Mouse (Mus musculus) stomach, postnatal 0 days (tissue): Measurements from ENCODE around the gene Trabd2b. TPM values are rescaled to one million over a fixed set of nuclear protein-coding genes. Genes with fewer than 3 reads are reported as not detected.

Experiments used
- ATAC-seq: fragments of 200-750 bp; cut with Nextera tagmentation; 2 replicates; pipeline ENCODE4 v1.8.0; 2017; ENCODE audit not compliant: low FRiP score, low TSS enrichment
- DNase-seq: peaks from one replicate; pipeline ENCODE4 v3.0.0-alpha.2; 2016; ENCODE audit warnings: low spot score
- H3K27ac ChIP-seq: fragments of 300-500 bp; sonication (generic); replicated peaks from 2 replicates; pipeline ENCODE4 v1.5.1; 2014; ENCODE audit warnings: mild to moderate bottlenecking, control low read depth
- H3K27me3 ChIP-seq: fragments of 300-500 bp; sonication (generic); 2 replicates; pipeline ENCODE4 v1.6.1; 2014; ENCODE audit warnings: low read length; ENCODE audit not compliant: control insufficient read depth, insufficient read depth
- H3K36me3 ChIP-seq: fragments of 300-500 bp; sonication (generic); 2 replicates; pipeline ENCODE4 v1.6.1; 2014; ENCODE audit warnings: low read length, mixed read lengths; ENCODE audit not compliant: control insufficient read depth, insufficient read depth
- H3K4me1 ChIP-seq: fragments of 300-500 bp; sonication (generic); replicated peaks from 2 replicates; pipeline ENCODE4 v1.6.1; 2014; ENCODE audit warnings: antibody characterized with exemption; ENCODE audit not compliant: control insufficient read depth, insufficient read depth
- H3K4me2 ChIP-seq: fragments of 300-500 bp; sonication (generic); replicated peaks from 2 replicates; pipeline ENCODE4 v1.6.1; 2014; ENCODE audit warnings: low read depth, mild to moderate bottlenecking, control low read depth, moderate library complexity
- H3K4me3 ChIP-seq: fragments of 300-500 bp; sonication (generic); 2 replicates; pipeline ENCODE4 v1.5.1; 2014; ENCODE audit warnings: low read depth, low read length, control low read depth
- H3K9ac ChIP-seq: fragments of 300-500 bp; sonication (generic); 2 replicates; pipeline ENCODE4 v1.6.1; 2014; ENCODE audit warnings: mild to moderate bottlenecking, low read length, control low read depth, mixed read lengths
- H3K9me3 ChIP-seq: fragments of 300-500 bp; sonication (generic); 2 replicates; pipeline ENCODE4 v1.6.1; 2016; ENCODE audit warnings: low read length; ENCODE audit not compliant: control insufficient read depth
- CTCF ChIP-seq: IDR thresholded peaks from 2 replicates; pipeline ENCODE4 v1.5.1; 2016; ENCODE audit warnings: antibody characterized with exemption, low read depth, mild to moderate bottlenecking, moderate library complexity
- EP300 ChIP-seq: optimal IDR thresholded peaks from 2 replicates; pipeline ENCODE3; 2016; ENCODE audit warnings: antibody characterized with exemption
- WGBS: fragments of 180-500 bp; shearing (Covaris S2); extraction: QIAGEN DNeasy Blood & Tissue Kit; methylation state at CpG from one replicate; pipeline ENCODE4 v1.1.7; 2014; 5-methylcytosine and 5-hydroxymethylcytosine counted together
- polyA plus RNA-seq: library from polyadenylated mRNA; unstranded; fragments of >200 nt; fragmentation: Nextera tagmentation; extraction: Ambion mirVana; gene quantifications from 2 replicates; pipeline ENCODE4 v1.2.1, GENCODE M21; 2015

The Trabd2b gene
- polyA plus RNA-seq, 1 experiment from 2014 or later, result 0.61 TPM

- Histone ChIP-seq H3K4me3 (no peak overlapping the region), H3K36me3 (no peaks in the 10 kb centered on the region), H3K27me3 (no peaks in the 10 kb centered on the region), H3K27ac (no peak overlapping the region), H3K9me3 (no peaks in the 10 kb centered on the region), H3K4me1 (peaks cover 2% of the 10 kb centered on the region; the same call in 1 of the 2 replicates), H3K9ac (no peak overlapping the region), H3K4me2 (no peak overlapping the region)
- 31% methylated on average over 6 of the region's 6 CpGs for WGBS
- no peak for TF ChIP-seq CTCF
- no peak for TF ChIP-seq EP300
- no peak for ATAC-seq
- no peak for DNase-seq
Observed at GRCm38 (mm10) chr4:114467371-114468094, 61.0 kb downstream of the Trabd2b start.

DNA sequence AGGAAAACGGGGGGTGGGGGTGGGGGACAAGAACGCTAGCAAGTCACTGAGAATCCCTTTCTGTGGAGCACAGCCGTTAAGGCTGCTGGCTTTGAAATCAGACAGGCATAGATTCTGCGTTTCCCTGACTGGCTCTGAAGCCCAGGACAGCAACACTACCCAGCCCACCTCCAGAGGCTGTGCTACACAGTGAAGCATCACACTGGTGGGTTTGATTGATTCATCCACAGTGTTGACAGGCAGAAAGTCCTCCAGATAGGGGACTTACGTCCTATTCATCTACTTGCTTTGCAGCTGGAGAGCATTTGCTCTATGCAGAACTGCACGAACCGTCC, 61.5 kb downstream of the Trabd2b start:
- 30% methylated on average over 7 of the region's 7 CpGs for WGBS
- peaks cover 2% of the 10 kb centered on the region; the same call in 1 of the 2 replicates for H3K4me1 ChIP-seq
- no peak overlapping the region for H3K27ac ChIP-seq
- no peaks in the 10 kb centered on the region for H3K9me3 ChIP-seq
- no peak for TF ChIP-seq CTCF
- no peak for TF ChIP-seq EP300
- H3K4me2 ChIP-seq, result no peak overlapping the region
- no peaks in the 10 kb centered on the region for H3K27me3 ChIP-seq
- DNase-seq (no peak), ATAC-seq (no peak)
- H3K36me3 ChIP-seq, result no peaks in the 10 kb centered on the region
- H3K9ac ChIP-seq, result no peak overlapping the region
- no peak overlapping the region for H3K4me3 ChIP-seq

- Histone ChIP-seq H3K9me3 (no peaks in the 10 kb centered on the region), H3K4me3 (no peak overlapping the region), H3K27me3 (no peaks in the 10 kb centered on the region), H3K27ac (no peak overlapping the region), H3K4me2 (no peak overlapping the region), H3K4me1 (peaks cover 2% of the 10 kb centered on the region; the same call in 1 of the 2 replicates), H3K9ac (no peak overlapping the region), H3K36me3 (no peaks in the 10 kb centered on the region)
- no peak for ATAC-seq
- no peak for TF ChIP-seq EP300
- TF ChIP-seq CTCF, result no peak
- 65% methylated on average over 1 of the region's 1 CpGs for WGBS
- no peak for DNase-seq
Observed at GRCm38 (mm10) chr4:114469881-114470280, 63.4 kb downstream of the Trabd2b start.

DNA sequence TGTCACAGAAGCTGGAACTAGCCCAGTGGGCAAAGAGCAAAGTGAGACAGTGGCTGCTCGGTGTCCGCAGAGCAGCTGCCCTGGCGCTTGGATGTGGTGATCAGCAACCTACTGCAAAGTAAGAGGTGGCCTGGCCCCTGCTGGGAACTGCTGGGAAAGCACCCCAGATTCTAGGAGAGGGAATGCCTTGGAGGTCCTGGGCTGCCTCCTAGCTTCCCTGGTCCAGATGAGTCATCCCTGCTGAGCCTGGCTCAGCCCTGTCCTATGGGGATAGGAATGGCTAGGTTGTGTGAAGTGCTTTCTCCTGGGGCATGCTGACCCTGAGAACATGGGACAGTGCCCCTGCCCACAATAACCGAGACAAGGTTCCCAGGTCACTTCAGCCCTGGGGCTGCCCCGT, 65.6 kb downstream of the Trabd2b start:
- peak; percentile 42 for DNase-seq
- Histone ChIP-seq H3K4me1 (peaks cover 2% of the 10 kb centered on the region; the same call in 1 of the 2 replicates), H3K36me3 (no peaks in the 10 kb centered on the region), H3K4me3 (no peak overlapping the region), H3K9me3 (no peaks in the 10 kb centered on the region), H3K4me2 (no peak overlapping the region), H3K27ac (no peak overlapping the region), H3K9ac (no peak overlapping the region), H3K27me3 (no peaks in the 10 kb centered on the region)
- peak; percentile 79 for ATAC-seq
- TF ChIP-seq CTCF (peak; percentile 72), EP300 (no peak)
- WGBS, result 64% methylated on average over 5 of the region's 5 CpGs

GRCm38 (mm10) chr4:114476316-114476715, 69.8 kb downstream of the Trabd2b start:
- Histone ChIP-seq H3K27ac (no peak overlapping the region), H3K4me1 (no peaks in the 10 kb centered on the region), H3K9me3 (no peaks in the 10 kb centered on the region), H3K27me3 (no peaks in the 10 kb centered on the region), H3K36me3 (no peaks in the 10 kb centered on the region), H3K4me2 (no peak overlapping the region), H3K4me3 (no peak overlapping the region), H3K9ac (no peak overlapping the region)
- TF ChIP-seq EP300, result no peak
- TF ChIP-seq CTCF, result no peak
- WGBS, result 82% methylated on average over 3 of the region's 3 CpGs
- DNase-seq, result no peak
- no peak for ATAC-seq

DNA sequence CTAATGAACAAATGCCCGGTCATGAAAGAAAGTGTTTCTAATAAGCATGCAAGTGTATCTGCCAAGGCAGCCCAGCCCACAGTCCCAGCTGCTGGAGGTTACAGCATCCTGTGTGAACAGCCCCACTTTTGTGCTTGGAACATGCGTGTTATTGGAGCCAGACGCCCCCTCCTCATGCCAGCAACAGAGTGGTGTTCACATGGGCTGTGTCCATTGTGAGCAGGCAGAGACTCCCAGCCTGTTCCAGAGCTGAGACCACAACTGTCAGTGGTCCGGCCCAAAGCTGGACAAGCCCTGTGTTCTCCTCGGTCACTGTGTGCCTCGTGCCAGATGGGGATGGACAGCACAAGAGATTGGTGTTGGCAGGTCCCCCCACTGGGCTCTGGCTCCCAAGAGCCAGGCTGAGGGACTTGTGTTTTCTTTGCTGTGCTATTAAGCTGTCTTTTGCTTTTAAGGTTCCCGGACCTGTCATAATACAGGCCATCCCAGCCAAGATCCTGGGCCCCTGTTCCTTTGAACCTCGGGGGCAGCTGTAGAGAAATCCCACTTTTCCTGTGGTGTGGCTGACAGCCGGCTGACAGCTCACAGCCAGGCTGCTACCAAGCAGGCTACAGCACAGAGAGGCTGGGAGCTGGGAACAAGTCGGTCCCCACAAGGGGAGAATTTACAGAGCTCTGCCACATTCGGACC, 70.7 kb downstream of the Trabd2b start:
- Histone ChIP-seq H3K27me3 (no peaks in the 10 kb centered on the region), H3K9ac (no peak overlapping the region), H3K4me2 (no peak overlapping the region), H3K4me3 (no peak overlapping the region), H3K36me3 (no peaks in the 10 kb centered on the region), H3K4me1 (no peaks in the 10 kb centered on the region), H3K27ac (no peak overlapping the region), H3K9me3 (no peaks in the 10 kb centered on the region)
- TF ChIP-seq CTCF (no peak), EP300 (no peak)
- DNase-seq, result peak; percentile 20
- 44% methylated on average over 11 of the region's 11 CpGs for WGBS
- no peak for ATAC-seq
